Mouse (Mus musculus) common myeloid progenitor, adult 5-6 weeks (primary cell): Measurements from ENCODE around the gene Psg18. TPM values are rescaled to one million over a fixed set of nuclear protein-coding genes. Genes with fewer than 3 reads are reported as not detected.
"Not testable (repeated sequence)": the region's sequence is repeated elsewhere in the genome, so short reads cannot be mapped to it uniquely, and the experiment has no call there.

Experiments used
- ATAC-seq: replicated peaks from 2 replicates; pipeline ENCODE4 v1.8.0; 2016; ENCODE audit warnings: low read depth, mild to moderate bottlenecking, moderate TSS enrichment, inconsistent platforms; ENCODE audit not compliant: poor library complexity, severe bottlenecking
- total RNA-seq: library from RNA; stranded (forward); fragments of 200-1000, 187-1606 nt; gene quantifications from 2 replicates; pipeline ENCODE4 v1.2.3, GENCODE M21; 2017

Psg18 gene
- total RNA-seq = not detected in 2 replicates

DNA sequence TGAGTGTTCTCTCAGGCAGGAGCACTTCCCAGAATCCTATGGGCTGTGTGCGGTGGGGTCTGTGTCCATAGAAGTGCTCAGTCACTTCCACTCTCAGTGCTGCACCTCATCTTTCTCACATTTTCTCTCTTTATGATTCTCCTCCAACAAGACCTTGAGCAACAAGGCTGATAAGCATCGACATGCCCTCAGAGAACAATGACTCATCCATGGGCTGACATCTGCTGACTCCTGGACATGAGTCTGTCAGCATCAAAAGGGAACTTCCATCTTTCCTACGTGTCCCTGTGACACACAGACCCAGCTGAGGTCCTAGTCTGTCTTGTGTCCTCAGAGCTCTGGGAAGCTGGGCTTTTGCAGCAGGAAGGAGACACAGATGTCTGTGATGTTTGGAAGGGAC is at the start of gene Psg18:
TSS of gene Psg18 (minus strand) at position 101 of the 400 bp plus-strand sequence.
- ATAC-seq = not testable (repeated sequence)

DNA sequence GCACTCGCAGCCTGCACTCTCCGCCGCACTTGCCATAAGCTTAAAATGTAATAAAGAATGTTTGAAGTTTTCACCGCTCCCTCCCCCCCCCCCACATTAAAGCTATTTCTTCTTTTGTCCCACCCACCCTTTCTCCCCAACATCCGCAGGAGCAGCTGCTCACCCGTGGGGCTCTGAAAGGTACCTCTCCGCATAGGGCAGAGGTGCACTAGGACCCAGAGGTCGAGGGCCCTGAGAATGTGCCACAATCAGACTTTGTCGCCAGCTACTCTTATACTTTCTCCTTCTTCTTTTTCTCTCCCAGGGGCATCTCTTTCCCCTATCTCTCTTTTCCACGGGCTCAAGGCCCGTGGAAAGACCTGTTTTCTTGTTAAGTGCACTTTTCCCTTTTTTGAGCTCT is 48.6 kb upstream of the Psg18 start:
- no peak for ATAC-seq

DNA sequence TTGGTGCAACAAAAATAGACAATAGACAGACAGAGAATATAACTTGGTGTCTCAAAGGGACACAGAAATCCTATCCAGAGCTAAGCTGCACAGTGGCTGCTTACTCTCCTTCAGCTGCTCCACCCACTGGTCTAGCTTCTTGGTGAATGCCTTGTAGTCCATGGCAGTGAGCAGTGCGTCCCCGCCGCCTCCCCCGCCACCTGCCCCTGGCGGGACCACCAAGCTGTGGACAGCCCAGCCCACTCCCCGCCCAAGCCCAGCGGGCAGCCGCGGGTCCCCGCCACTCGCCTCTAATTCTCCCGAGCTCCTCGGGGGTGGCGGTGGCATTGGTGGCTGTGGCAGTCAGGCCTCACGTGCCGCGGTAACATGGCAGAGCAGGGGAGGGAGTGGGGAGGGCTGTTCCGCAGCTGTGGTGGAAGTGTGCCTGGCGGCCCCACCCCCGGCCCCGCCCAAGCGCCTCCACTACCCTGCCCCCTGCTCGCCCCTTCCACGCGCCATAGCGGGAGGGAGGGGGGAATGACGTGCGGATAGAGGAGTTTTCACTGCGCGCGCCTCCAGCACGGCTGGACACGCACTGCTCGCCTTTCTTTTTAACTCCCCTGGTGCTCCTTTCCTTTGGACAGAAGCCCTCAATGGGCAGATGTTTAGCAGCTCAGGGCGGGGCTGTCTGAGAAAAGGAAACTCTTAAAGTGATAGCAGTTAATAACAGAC is 47.9 kb upstream of the Psg18 start:
- no peak for ATAC-seq

DNA sequence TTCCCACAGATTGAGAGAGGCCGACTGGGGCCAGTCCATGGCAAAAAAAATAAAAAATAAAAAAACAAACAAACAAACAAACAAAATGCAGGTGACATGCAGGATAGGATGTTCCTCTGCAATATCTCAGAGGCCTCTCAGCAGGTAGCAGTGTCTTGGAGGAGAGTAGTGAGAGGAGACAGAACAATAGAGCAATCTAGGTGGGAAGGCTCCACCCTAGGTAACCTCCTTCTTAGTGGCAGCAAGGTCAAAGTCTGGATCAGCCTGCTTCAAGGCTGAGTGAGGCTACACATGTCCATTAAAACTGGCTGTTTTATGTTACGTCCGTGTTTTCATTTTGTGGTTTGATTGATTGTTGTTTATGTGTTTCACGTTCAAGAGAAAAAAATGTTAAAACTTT is 36.7 kb upstream of the Psg18 start:
- not testable (repeated sequence) for ATAC-seq

DNA sequence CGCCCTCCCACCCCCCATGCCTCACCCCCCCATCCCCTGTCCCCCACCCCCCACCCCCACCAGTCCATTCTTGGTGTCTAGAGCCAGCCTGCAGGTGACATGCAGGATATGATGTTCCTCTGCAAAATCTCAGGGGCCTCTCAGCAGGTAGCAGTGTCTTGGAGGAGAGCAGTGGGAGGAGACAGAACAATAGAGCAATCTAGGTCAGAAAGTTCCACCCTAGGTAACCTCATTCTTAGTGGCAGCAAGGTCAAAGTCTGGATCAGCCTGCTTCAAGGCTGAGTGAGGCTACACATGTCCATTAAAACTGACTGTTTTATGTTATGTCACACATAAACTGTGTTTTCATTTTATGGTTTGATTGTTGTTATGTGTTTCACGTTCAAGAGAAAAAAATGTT is 23.5 kb upstream of the Psg18 start:
- ATAC-seq = no peak

DNA sequence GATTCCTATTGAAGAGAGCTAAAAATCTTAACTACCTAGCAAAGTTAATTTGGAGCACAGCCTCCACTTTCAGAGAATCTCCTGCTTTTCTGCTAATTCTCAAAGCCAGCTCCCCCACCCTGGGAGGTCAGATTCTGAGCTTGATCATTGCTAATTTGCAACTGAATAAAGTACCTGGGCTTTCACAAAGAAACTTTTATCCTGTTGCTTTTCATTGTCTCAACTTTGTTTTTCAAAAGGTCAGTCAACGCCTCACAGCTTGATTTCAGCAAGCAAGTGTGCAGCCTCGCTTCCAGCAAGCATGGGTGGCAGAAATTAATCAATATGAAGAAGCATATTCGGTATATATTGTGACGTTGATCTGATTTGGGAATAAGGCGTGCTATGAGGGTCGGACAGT is 19.4 kb downstream of the Psg18 start:
- ATAC-seq = not testable (repeated sequence)

Other genes starting within 250 kb of the Psg18 start
- gene Igfl3, start 178.5 kb downstream of the Psg18 start, total RNA-seq = not detected in 2 replicates
- gene Mill1, start 109.7 kb downstream of the Psg18 start, total RNA-seq = not detected in 2 replicates
- gene Psg28, start 77.0 kb upstream of the Psg18 start, total RNA-seq = not detected in 2 replicates
- not detected in 2 replicates for gene Psg26, start 129.2 kb upstream of the Psg18 start, total RNA-seq
- gene Psg25, start 177.3 kb upstream of the Psg18 start, total RNA-seq = not detected in 2 replicates
- not detected in 2 replicates for gene Psg27, start 212.3 kb upstream of the Psg18 start, total RNA-seq